Mouse (Mus musculus) lung, adult 18-20 months (tissue): ENCODE data around the gene Ehbp1.
A peak's percentile ranks its signal among the peaks of the same experiment; 100 is the strongest.

Experiments used
- DNase-seq, 2 experiments: peaks; one replicate each; pipeline ENCODE4 v3.0.0; 2022; ENCODE audit warnings: mixed read lengths in 2 of 2

The Ehbp1 gene

DNA sequence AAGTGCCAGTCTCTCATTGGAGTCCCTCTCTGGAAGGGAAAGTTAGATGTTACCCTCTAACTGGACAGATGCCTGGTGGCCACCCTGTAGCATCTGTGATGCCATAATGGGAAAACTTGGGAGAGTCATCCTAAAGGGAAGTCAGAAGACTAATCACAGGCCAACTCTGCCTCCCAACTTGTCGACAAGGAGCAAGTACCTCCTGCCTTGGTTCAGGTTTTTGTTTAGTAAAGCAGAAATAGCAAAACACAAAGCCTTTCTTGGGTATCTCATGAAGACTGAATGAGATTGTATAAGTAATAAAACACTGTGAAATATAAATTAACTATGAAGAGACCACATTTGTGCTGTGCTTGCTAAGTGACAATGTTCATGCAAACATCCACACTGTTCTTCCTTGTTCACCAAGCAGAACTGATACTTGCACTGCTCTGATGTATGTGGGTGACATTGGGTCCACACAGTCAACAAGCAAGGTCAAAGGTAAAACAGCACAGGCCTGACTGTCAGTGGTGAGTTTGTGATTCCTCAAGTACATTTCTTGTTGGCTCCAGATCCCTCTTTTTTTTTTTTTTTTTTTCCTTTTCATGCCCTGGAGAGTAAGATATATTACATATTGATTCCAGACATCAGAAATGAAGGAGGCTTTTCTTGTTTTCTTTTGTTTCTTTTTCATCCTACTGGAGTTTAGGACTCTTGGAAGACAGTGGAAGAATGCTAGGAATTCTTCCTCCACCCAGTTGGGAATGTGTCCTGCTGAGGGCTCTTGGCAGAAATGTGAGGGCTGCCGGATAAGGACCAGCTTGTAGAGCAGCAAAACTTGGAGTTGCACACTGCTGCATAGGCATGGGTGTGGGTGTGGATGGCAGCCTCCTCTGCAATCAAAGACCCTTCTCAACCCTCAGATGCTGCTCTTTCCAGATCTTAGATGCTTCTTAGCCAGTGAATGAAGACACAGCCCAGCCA is at the start of gene Ehbp1:
Ehbp1 (minus strand) TSS at position 51 of the 966 bp plus-strand sequence.
- peak; percentile 6 to 10 for DNase-seq

DNA sequence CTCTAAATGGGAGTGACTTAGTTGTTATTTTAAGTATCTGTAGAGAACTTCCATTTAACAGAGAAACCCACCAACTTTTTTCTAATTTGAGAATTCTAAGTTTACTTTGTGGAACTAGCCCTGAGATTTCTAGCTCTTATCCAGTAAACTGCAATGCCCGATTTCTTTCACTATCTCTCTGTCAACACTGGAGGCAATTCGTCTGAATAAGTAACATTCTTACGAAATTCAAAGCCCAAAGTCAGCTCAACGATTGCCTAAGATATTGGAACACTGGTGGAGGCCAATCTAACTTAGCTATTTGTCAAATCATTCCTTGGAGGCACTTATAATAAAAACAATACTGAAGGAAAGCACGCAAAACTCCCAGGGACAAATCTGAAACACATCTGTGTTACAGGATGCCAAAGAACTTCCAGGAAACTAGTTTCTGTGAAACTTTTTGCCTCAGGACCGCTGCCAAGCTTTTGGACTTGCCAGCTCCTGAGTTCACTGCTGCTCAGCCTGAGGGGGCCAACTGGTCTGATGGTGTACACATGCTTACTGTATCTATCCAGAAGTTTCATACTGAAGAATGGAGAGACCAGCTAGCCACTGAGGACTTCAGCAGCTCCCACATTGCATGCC is 45.5 kb upstream of the Ehbp1 start:
- DNase-seq: peak in 1 of 2 experiments; percentile 24

DNA sequence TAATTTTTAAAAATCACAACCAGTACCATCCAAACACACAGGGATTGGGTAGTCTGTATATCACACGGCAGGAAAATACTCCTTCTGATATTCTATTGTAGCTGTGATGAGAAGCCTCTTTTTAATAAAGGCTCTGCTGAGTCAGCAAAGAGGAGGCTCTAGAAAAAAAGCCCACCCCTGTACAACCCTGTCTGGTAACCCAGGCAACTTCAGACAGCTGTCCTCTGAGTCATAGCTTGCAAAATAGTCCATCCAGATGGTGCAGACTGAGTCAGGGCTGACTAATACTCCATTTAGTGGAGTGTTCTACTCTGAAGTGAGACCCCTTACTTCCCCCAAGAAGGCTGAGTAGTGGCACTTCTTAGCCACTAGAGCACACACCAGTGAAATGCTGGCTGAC is 41.4 kb upstream of the Ehbp1 start:
- DNase-seq: no peak

DNA sequence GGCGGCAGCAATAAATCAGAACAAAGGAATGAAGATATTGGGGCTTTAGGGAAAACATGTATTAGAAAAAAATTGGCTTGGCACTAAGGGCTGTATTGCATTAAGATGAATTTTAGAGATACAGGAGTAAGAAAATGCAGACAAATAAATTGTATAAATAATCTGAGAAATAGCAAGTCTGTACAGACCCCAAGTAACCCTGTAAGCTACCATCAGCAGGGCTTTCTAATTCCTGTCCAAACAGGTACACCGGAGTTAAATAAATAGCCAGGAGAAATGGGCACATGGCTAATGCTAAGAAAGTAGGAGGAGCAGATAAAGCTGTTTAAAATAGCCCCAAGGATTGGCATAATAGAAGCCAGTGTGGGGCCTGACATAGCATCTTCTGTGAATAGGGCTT is 32.7 kb upstream of the Ehbp1 start:
- no peak for DNase-seq

DNA sequence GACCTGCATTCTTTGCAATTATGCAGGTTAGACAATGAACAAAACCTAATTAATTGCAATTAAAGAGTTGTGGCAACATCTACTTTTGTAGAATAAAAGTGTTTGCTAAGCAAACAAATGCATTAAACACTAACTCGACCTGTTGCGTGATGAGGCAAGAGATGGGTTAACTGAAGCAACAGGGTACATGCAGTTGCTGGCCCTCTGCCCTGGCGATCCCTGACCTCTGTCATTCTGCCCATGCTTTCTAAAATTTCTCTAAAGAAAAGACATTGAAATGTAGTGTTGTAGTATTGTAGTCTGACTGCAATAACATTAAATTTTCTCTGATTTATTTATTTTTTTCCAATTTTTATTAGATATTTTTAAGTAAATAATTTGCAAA is 31.2 kb upstream of the Ehbp1 start:
- DNase-seq: no peak

DNA sequence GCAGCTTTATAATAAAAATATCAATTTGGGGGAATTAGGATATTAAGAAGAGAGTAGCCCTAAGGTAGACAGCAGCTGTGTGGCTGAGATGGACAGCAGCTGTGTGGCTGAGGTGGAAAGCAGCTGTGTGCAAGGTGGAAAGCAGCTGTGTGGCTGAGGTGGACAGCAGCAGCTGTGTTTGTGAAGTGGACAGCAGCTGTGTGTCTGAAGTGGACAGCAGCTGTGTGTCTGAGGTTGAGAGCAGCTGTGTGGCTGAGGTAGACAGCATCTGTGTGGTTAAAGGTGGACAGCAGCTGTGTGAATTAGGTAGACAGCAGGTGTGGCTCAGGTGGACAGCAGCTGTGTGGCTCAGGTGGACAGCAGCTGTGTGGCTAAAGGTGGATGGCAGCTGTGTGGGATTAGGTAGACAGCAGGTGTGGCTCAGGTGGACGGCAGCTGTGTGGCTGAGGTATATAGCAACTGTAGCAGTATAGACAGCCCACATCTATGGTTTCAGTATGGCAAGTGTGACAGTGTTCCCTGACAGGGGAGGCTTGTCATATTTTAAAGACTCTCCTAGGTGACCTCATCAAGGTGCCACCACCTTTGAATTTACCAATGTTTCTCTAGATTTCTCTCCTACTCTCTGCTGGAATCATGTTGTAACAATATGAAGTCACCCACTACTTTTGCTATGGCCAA is 30.7 kb upstream of the Ehbp1 start:
- DNase-seq: no peak

DNA sequence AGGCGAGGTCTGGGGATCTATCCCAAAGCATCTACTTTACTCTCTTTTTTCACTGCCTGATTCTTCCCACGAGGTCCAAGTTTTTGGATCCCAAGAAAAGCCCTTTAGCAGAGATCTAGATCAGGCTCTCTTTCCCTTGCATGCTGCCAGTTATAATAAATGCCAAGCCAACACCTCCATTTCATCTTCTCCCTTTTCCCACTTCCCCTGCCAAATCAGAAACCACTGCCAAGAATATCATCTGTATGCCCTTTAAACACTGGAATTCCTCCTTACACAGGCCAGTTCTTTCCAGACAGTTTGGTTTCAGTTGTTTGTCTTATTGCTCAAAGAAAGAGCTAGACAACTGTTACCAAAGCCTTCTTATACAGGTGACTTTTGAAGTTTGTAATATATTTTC is 27.7 kb upstream of the Ehbp1 start:
- DNase-seq: no peak

DNA sequence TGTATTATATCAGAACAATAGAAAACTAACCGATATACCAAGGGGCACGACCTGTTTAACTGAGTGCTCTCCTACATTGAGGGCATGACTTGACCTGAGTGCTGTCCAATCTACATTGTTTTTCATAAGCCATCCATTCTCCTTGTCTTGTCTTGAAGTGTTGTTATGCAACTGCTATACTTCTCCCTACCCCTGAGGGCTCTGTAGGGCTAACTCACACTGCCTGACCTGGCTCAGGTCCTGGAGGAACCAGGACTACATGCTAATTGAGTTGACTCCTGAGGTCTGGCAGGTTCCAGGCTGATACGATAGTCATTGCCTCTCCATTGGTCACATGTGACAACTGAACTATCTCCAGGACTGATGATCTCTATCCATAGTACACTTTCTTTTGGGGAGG is 26.5 kb upstream of the Ehbp1 start:
- no peak for DNase-seq

DNA sequence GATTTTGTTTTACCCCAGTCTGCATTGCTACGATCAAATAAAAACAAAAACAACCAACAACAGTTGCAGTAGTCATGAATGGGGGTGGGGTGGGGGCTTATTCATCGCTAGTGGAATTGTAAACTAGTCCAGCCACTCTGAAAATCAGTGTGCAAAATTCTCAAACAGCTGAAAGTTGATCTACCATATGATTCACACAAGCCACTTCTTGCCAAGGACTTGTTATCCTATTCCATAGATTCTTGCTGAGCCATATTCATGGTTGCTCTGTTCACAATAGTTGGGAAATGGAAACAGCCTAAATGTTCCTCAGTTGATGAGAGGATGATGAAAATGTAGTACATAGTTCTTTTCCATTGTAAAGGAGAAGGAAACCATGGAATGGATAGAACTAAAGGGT is 24.4 kb upstream of the Ehbp1 start:
- DNase-seq: no peak

DNA sequence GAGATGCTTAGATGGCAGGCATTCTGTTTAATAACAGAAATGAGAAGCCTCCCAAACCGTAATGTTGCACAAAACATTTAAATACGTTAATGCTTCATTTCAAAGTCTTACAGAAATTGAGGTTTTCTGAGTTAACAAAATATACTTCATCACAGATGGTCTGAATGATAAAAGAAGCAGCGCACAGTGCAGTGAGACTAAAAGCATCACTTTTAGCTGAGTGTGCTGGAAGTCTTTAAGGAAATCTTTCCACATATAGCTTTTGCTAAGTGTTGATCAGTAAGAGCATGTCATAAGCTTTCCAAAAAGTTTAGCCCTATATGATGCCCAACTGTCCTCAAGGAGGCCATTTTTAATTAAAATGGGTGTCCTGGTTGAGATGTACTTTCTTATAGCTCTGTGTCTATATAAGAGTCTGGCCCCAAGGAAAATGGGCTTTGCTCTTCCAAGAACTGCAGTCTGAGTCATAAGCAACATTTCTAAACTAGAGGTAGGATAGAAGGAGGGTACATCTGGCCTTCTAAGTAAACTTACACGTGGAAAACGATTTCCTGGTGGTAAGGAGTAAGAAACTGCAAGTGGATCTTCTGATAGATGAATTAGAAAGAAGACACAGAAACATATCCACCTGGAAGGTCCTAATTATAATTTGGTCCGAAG is 12.0 kb upstream of the Ehbp1 start:
- DNase-seq: no peak

DNA sequence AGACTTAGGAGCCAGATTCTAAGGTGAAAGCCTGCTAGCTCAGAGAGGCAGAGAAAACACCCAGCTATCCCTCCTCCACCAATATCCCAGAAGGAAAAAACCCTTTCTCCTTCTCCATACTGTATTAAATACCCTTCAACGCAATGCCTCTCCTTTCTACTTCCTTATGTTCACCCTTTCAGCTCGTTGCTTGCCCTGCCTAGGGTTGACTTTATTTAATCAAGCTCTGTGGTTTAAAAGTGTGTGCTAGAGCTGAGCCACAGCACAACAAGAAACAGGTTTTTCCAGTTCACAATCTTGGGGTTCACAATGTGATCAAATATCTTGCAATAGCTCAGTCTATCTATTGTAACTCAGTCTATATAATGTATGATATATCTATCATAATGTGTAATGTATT is 7.9 kb upstream of the Ehbp1 start:
- no peak for DNase-seq

DNA sequence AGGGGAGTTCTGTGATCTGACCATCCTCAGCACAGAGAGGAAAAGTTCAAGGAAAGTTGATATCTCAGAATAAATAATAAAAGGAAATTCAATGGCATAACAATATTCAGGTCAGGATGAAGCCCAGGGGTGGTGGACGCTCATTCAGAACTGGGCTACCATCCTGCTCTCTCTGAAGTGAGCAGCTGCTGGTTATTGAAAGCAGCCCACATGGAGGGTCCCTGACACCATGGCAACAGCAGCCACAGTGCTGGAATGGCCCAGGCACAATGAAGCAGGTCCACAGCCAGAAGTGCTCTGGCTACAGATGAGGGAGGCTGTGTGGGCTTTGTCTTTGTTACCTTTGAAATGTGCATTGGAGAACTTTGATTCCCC is 6.4 kb upstream of the Ehbp1 start:
- DNase-seq: no peak

DNA sequence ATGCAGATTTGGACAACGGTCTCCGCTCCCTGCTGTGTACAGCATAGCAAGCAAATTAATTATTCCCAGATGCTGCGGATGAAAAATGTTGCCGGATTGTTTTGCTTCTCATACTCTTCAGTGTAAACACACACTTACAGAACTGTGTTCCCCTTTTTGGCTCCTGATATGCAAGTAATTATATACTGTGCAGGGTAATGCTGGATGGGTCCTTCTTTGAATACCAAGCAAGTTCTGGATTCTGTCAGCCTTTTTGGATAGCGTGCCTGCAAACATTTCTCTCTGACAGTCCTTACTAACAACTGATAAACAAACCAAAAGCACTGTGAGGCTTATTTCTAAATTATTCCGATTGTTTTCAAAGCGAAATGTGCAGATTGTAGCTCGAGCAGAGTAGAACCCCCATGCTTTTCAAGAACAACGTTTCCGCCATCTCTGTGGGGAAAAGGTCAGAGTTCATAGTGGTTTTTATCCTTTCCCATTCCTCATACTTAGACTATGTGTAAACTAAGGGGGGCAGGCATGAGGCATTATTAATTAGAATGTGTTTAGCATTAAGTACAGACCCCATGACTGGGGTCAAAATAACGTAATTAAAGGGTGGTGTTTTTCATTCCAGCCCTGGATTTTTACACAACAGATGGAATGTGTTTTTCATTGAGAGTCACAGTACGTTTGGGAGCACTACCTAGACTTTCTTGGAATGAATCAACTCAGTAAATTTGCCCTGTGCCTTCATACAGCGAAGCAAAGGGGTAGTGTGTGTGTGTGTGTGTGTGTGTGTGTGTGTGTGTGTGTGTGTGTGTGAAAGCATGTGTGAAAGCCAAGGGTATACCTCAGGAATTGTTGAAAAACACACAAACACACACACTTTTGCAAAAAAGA is 5.8 kb upstream of the Ehbp1 start:
- no peak for DNase-seq

DNA sequence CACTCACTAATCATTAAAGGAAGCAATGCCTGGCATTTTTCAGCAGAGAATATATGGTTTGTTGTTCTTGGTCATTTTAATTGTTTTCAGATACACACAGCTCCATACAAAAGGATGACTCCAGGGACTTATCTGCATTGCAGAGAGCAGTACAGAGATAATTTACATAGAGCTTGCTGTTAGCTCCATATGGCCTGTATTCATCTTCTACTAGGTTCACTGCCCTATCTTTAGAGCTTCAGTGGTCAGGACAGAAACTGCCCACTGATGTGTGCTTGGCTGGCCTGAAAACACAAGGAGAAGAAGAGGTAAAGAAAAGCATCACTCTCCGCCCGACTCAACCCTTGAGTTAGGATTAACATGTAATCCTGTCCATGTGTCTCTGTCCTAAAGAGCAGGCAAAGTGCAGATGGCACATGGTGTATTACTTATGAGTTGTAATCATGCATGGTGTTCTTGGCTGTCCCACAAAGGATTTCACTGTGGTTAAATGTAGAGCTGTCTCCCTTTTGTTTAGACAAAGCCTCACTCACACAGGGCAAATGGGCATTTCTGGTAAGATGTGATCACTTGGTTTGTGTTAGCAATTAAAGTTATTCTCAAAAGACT is 14.7 kb downstream of the Ehbp1 start:
- no peak for DNase-seq

DNA sequence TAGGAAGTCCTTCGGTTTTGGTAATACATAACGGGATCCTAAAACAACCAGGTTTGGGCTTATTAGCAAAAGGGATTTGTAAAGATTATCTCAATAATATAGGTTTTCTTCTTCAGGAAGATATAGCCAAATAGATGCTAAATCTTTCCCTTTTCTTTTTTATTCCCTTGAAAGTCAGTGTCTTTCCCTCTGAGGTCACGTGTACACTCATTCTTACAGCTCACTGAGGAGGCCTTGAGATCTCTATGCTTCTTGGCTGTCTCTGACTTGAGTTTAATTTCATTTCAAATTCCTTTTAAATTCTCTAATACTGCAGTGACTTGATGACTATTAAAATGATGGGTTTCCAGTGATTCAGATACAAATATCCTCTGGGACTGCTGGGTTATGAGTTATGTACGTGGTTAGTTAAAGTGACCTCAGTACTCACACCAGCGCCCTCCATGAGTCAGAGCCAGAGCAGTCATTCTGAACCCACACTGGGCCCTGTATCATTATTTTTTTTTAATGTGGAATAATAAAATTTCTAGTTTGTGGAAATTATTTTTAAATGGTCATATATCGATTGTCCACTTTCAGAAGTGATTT is 24.2 kb downstream of the Ehbp1 start:
- no peak for DNase-seq

DNA sequence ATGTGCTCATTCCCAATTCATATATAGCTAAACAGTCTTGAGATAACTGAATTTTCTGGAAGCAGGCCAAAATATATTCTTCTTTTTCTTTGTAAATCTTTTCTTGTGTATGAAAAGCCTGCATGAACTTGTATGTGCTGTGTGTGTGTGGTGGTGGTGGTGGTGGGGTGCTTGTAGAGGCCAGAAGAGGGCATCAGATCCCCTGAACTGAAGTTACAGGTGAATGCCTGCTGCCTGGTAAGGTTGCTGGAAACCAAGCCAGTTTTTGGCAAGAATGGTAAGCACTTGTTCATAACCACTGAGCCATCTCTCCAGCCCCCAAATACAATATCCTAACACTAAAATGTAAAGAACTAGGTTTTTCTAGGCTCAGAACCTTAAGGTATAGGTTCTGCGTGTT is 26.3 kb downstream of the Ehbp1 start:
- DNase-seq: no peak

DNA sequence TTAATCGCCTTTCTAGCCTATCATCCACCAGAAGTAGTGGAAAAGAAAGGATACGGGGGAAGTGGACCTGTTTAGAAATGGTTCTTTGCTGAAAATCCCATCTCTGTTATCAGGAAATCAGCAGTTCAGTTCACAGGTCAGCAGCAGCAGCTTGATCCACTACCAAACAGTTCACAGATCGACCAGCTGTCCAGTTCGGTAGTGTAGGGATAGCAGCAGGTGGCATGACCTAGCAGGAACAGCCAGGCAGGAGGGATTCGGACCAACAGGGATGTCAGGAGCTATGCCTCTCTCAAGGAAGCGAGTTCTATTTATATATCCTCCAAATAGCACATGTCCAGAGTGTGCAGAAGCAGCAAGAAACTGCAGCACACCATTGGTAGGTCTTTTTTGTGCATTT is 40.9 kb downstream of the Ehbp1 start:
- no peak for DNase-seq

DNA sequence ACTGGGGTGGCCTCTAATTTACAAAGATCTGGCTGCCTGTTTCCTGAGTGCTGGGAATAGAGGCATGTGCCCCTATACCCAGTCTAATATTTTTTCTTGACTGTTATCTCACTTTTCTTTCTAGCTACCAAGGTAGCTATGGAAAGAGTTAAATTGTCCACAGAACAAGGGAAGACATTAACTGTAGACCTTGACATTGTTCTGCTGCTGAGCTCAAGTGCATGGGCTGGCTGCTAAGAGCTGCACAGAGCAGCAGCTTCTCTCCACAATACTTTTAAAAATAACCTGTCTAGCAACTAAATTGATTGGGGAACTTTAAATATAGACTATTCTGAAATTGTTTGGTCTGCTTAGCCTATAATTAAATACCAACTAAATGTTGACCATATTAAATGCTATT is 52.9 kb downstream of the Ehbp1 start:
- DNase-seq: no peak

DNA sequence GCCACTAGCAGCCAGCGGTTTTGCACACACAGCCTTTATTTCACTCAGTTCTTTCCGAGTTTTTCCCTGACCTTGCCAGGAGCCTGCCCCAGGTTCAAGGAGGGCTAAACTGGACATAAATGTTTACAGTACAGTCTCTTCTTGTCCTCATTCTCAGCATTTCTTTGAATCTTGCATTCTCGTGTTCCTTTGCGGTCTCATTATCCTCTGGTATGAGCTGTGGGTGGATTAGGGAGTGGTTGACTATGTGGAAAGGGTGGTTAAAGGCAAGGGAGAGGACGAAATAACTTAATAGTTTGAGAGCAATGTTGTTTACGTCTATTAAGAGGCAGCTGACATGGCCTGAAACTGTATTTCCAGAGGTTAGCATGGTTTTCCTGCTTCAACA is 54.6 kb downstream of the Ehbp1 start:
- DNase-seq: no peak

DNA sequence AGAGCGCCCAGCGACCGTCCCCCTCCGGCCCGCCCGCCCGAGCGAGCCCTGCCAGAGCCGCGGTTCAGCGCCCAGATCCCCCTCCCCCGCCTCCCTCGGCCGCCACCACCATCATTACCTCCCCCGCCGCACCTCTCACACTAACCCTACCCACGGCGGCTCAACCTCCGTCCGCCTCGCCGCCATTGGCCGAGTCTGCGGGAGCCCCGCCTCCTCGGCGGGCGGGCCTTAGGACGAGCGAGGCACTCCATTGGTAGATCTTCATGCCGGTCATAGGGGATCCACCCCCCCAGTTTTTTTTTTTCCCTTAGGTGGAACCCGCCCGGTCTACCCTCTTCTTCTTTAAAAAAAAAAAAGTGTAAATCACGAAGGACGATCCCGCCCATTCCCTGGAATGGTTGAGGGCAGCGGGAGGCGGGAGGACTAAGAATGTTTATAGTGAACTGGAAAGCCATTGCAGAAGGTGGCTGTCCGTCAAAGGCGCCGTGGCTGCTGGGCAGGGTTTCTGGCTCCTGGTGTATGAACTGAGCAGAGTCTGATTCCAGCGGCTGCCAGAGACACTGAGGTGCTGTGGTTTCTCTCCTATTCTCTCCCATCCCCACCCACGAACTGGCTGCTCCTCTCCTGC is 55.1 kb downstream of the Ehbp1 start:
- peak; percentile 95 to 96 for DNase-seq

DNA sequence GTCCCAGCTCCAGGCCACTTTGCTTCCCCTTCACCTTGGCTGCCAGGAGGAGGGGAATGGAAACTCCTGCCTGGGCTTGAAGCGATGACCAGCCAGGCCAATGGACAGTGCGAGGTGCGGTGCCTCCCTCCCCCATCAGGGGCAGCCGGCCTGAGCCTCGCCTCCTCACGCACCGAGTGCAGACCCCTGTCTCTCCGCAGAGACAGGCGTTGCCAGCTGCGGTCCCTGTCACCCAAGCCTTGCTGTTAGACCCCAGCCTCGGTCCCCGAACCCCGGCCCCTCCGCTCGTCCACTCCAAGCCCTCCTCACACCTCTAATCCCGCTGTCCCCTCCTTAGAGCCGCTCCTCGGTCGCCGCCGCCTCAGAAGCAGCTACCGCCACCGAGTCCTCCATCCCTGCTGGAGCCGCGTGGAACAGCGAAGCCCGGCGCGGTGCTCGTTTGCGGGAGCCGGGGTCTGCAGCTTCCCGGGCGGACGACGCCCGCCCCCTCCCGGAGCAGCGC is 55.7 kb downstream of the Ehbp1 start:
- peak; percentile 49 to 61 for DNase-seq
